Mouse (Mus musculus) cerebellum, adult 2 months (tissue): ENCODE measurements around the gene Trappc5. TPM values are rescaled to one million over a fixed set of nuclear protein-coding genes. Genes with fewer than 3 reads are reported as not detected.

Experiments used
- DNase-seq, 2 experiments: peaks; one replicate each; pipeline ENCODE4 v3.0.0; 2021
- H3K27ac ChIP-seq: fragments of 200-500 bp; 2 replicates; pipeline ENCODE4 v1.5.1; 2012; ENCODE audit warnings: low read length, control low read depth, inconsistent platforms; ENCODE audit not compliant: insufficient read depth
- H3K27me3 ChIP-seq: fragments of 200-500 bp; 2 replicates; pipeline ENCODE4 v1.6.1; 2012; ENCODE audit warnings: inconsistent platforms, mild to moderate bottlenecking, low read length, moderate library complexity; ENCODE audit not compliant: control insufficient read depth, insufficient read depth
- H3K4me1 ChIP-seq: fragments of 200-500 bp; 2 replicates; pipeline ENCODE4 v1.6.1; 2011; ENCODE audit warnings: low read length; ENCODE audit not compliant: control insufficient read depth, insufficient read depth
- H3K4me3 ChIP-seq: fragments of 200-500 bp; replicated peaks from 2 replicates; pipeline ENCODE3; 2011; ENCODE audit warnings: mild to moderate bottlenecking, low read depth, low read length, control low read depth; ENCODE audit not compliant: insufficient read depth
- CTCF ChIP-seq: fragments of 200-500 bp; IDR thresholded peaks from 2 replicates; pipeline ENCODE4 v1.5.1; 2011; ENCODE audit warnings: low read depth, mild to moderate bottlenecking, control low read depth, low read length, moderate library complexity, borderline replicate concordance; ENCODE audit not compliant: insufficient read depth
- POLR2A ChIP-seq: fragments of 200-500 bp; IDR thresholded peaks from 2 replicates; pipeline ENCODE4 v1.6.1; 2011; ENCODE audit warnings: low read length, control low read depth, borderline replicate concordance; ENCODE audit not compliant: insufficient read depth
- WGBS: fragments of 180-500 bp; shearing (Covaris S2); methylation state at CpG from one replicate; pipeline ENCODE4 v1.1.7; 2018; 5-methylcytosine and 5-hydroxymethylcytosine counted together
- polyA plus RNA-seq: library from polyadenylated mRNA; depleted of rRNA; stranded (reverse); fragments of >200 nt; gene quantifications from 2 replicates; pipeline ENCODE4 v1.2.3, GENCODE M21; 2012

Trappc5 gene
- polyA plus RNA-seq, 1 experiment = 50.2 TPM

GRCm38 (mm10) chr8:3664405-3664804, 11.7 kb upstream of the Trappc5 start:
- WGBS = 50% methylated on average over 5 of the region's 5 CpGs
- TF ChIP-seq CTCF = no peak
- Histone ChIP-seq H3K4me1 (no peaks in the 10 kb centered on the region), H3K27me3 (no peaks in the 10 kb centered on the region), H3K4me3 (no peak overlapping the region), H3K27ac (no peak overlapping the region)
- DNase-seq = no peak

GRCm38 (mm10) chr8:3665507-3665906, 10.6 kb upstream of the Trappc5 start, which contains the start of gene Mcemp1:
TSS of gene Mcemp1 (plus strand) at chr8:3665754.
- Histone ChIP-seq H3K27me3 (no peaks in the 10 kb centered on the region), H3K27ac (no peak within 1 kb of the TSS), H3K4me1 (no peaks in the 10 kb centered on the region), H3K4me3 (no peak within 1 kb of the TSS)
- WGBS = 68% methylated on average over 6 of the region's 6 CpGs
- DNase-seq = no peak
- no peak for TF ChIP-seq CTCF
- no peak for TF ChIP-seq POLR2A

- 81% methylated on average over 2 of the region's 2 CpGs for WGBS
- TF ChIP-seq CTCF = no peak
- TF ChIP-seq POLR2A = no peak
Observed at GRCm38 (mm10) chr8:3670388-3670787, 5.7 kb upstream of the Trappc5 start.

GRCm38 (mm10) chr8:3671980-3672491, 4.1 kb upstream of the Trappc5 start, which contains the start of gene Fcor:
TSS of gene Fcor (minus strand) at chr8:3672362.
- Histone ChIP-seq H3K4me3 (peak within 1 kb of the TSS; percentile 74), H3K27ac (peak within 1 kb of the TSS; percentile 60), H3K4me1 (no peaks in the 10 kb centered on the region), H3K27me3 (no peaks in the 10 kb centered on the region)
- DNase-seq = peak; percentile 88 to 93
- TF ChIP-seq CTCF (peak; percentile 95), POLR2A (peak; percentile 65; the same call in 1 of the 2 replicates)
- under 1% methylated on average over 23 of the region's 23 CpGs for WGBS

More at GRCm38 (mm10) chr8:3670388-3670787, 5.7 kb upstream of the Trappc5 start:
- Histone ChIP-seq H3K4me1 (no peaks in the 10 kb centered on the region), H3K4me3 (no peak overlapping the region), H3K27ac (no peak overlapping the region), H3K27me3 (no peaks in the 10 kb centered on the region)
- DNase-seq = no peak

GRCm38 (mm10) chr8:3674671-3675070, 1.4 kb upstream of the Trappc5 start:
- no peak for TF ChIP-seq POLR2A
- no peak for TF ChIP-seq CTCF
- no peak overlapping the region for H3K27ac ChIP-seq
- 66% methylated on average over 3 of the region's 3 CpGs for WGBS
- no peak for DNase-seq
- no peaks in the 10 kb centered on the region for H3K27me3 ChIP-seq
- H3K4me1 ChIP-seq = peaks cover 7% of the 10 kb centered on the region
- H3K4me3 ChIP-seq = no peak overlapping the region

- WGBS = under 1% methylated on average over 15 of the region's 15 CpGs
- H3K4me1 ChIP-seq = peaks cover 12% of the 10 kb centered on the region
- DNase-seq = no peak
- H3K4me3 ChIP-seq = peak overlapping the region; percentile 89
- H3K27me3 ChIP-seq = no peaks in the 10 kb centered on the region
- H3K27ac ChIP-seq = peak overlapping the region; percentile 78; the same call in 1 of the 2 replicates
- no peak for TF ChIP-seq CTCF
- no peak for TF ChIP-seq POLR2A
Observed at GRCm38 (mm10) chr8:3676993-3677579, 987 bp downstream of the Trappc5 start.

GRCm38 (mm10) chr8:3678831-3679230, 2.7 kb downstream of the Trappc5 start:
- 63% methylated on average over 23 of the region's 23 CpGs for WGBS
- no peak for DNase-seq
- Histone ChIP-seq H3K4me1 (peaks cover 26% of the 10 kb centered on the region), H3K27ac (peak overlapping the region; percentile 5; the same call in 1 of the 2 replicates), H3K27me3 (no peaks in the 10 kb centered on the region), H3K4me3 (peak overlapping the region; percentile 57)
- no peak for TF ChIP-seq POLR2A
- no peak for TF ChIP-seq CTCF

GRCm38 (mm10) chr8:3679236-3679635, 3.1 kb downstream of the Trappc5 start:
- no peaks in the 10 kb centered on the region for H3K27me3 ChIP-seq
- peak; percentile 67 to 76 for DNase-seq
- TF ChIP-seq CTCF (no peak), POLR2A (peak; percentile 27; the same call in 1 of the 2 replicates)
- 42% methylated on average over 23 of the region's 23 CpGs for WGBS
- H3K27ac ChIP-seq = peak overlapping the region; percentile 47
- H3K4me3 ChIP-seq = peak overlapping the region; percentile 57
- H3K4me1 ChIP-seq = peaks cover 26% of the 10 kb centered on the region
